Mouse (Mus musculus) hindbrain, embryonic 15.5 days (tissue): ENCODE measurements at regions not wholly inside any gene's neighbourhood (a gene's known extent, or its start where the extent isn't known, plus 50 kb on each side); places are given as distances from the start of the nearest gene placed in this dataset.

ENCODE experiments used
- ATAC-seq: fragments of 200-750 bp; cut with Nextera tagmentation; 2 replicates; pipeline ENCODE4 v1.8.0; 2017; ENCODE audit warnings: low read depth, moderate number of reproducible peaks, moderate TSS enrichment; ENCODE audit not compliant: low FRiP score
- H3K27ac ChIP-seq: fragments of 300-500 bp; sonication (generic); replicated peaks from 2 replicates; pipeline ENCODE4 v1.5.1; 2015; ENCODE audit warnings: mild to moderate bottlenecking, inconsistent platforms
- H3K27me3 ChIP-seq: fragments of 300-500 bp; sonication (generic); 2 replicates; pipeline ENCODE4 v1.6.1; 2015; ENCODE audit warnings: control low read depth, inconsistent platforms
- H3K36me3 ChIP-seq: fragments of 300-500 bp; sonication (generic); 2 replicates; pipeline ENCODE4 v1.6.1; 2015; ENCODE audit warnings: control low read depth, inconsistent platforms
- H3K4me1 ChIP-seq: fragments of 300-500 bp; sonication (generic); replicated peaks from 2 replicates; pipeline ENCODE4 v1.6.1; 2015; ENCODE audit warnings: control low read depth, inconsistent platforms
- H3K4me2 ChIP-seq: fragments of 300-500 bp; sonication (generic); 2 replicates; pipeline ENCODE4 v1.6.1; 2015; ENCODE audit warnings: moderate library complexity, mild to moderate bottlenecking, inconsistent platforms
- H3K4me3 ChIP-seq: fragments of 300-500 bp; sonication (generic); 2 replicates; pipeline ENCODE4 v1.5.1; 2015; ENCODE audit warnings: mild to moderate bottlenecking, inconsistent platforms
- H3K9ac ChIP-seq: fragments of 300-500 bp; sonication (generic); 2 replicates; pipeline ENCODE4 v1.6.1; 2015; ENCODE audit warnings: inconsistent platforms
- H3K9me3 ChIP-seq: fragments of 300-500 bp; sonication (generic); 2 replicates; pipeline ENCODE4 v1.6.1; 2016; ENCODE audit warnings: control low read depth, inconsistent platforms
- WGBS: fragments of 180-500 bp; shearing (Covaris S2); methylation state at CpG from one replicate; pipeline ENCODE4 v1.1.7; 2015; 5-methylcytosine and 5-hydroxymethylcytosine counted together

DNA sequence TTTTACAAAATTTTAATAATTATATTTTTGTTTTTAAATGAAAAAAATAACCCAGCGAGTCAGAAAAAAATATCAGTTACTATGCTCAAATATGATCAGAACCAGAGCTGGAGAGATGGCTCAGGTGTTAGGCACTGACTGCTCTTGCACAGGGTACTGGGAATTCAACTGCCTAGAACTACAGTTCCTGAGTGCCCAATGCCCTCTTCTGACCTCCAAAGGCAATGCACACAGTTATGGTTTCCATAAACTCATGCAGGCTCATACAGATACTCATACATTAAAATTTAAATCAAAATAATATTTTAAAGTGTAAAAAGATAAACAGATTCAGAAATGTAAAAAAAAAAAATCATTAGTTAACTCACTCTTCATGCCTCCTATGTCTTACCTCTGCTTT is 465.7 kb downstream of the Arl4a start:
- Histone ChIP-seq H3K27ac (no peak overlapping the region), H3K4me2 (no peak overlapping the region), H3K9me3 (no peaks in the 10 kb centered on the region), H3K4me3 (no peak overlapping the region), H3K27me3 (no peaks in the 10 kb centered on the region), H3K9ac (no peak overlapping the region), H3K36me3 (no peaks in the 10 kb centered on the region), H3K4me1 (no peaks in the 10 kb centered on the region)
- no peak for ATAC-seq
- 87% methylated on average over 1 of the region's 1 CpGs for WGBS

DNA sequence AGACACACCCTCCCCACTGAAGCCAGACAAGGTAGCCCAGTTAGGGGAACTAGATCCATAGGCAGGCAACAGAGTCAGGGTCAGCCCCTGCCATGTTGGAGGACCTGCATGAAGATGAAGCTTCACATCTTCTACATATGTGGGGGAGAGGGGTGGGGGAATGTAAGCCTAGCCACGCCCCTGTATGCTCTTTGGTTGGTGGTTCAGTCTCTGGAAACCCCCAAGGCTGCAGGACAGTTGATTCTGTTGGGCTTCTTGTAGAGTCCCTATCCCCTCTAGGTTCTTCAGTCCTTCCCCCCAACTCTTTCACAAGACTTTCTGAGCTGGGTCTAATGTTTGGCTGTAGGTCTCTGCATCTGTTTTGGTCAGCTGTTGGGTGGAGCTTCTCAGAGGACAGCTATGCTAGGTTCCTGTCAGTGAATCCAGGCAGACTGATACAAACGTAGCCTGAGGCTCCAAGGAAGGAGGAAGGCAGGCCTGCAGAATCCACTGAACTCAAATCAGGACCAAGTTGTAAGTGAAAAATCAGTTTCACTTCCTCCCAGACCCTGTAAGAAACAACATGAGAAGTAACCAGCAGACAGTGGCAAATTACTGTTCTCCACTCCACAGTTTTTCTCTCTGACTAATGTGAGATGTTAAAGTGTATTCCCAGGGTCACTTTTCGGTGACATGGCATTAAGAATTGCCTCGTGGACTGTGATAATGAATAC is 476.9 kb downstream of the Arl4a start:
- Histone ChIP-seq H3K4me2 (no peak overlapping the region), H3K9ac (no peak overlapping the region), H3K4me3 (no peak overlapping the region), H3K9me3 (no peaks in the 10 kb centered on the region), H3K27me3 (no peaks in the 10 kb centered on the region), H3K36me3 (no peaks in the 10 kb centered on the region), H3K27ac (no peak overlapping the region), H3K4me1 (no peaks in the 10 kb centered on the region)
- no peak for ATAC-seq
- 84% methylated on average over 4 of the region's 4 CpGs for WGBS

DNA sequence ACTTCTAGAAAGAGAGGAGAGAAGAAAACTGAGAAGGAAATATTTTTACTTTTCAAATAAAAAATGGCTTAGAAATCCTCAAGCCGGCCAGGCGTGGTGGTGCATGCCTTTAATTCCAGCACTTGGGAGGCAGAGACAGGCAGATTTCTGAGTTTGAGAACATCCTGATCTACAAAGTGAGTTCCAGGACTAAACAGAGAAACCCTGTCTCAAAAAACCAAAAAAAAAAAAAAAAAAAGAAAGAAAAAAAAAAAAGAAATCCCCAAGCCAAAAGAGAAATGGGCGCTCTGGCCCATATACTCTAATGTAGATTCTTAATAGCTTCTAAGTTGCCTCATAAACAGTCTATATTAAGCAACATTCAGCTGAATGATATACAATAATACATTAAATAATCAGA is 479.3 kb downstream of the Arl4a start:
- H3K4me1 ChIP-seq = no peaks in the 10 kb centered on the region
- H3K4me2 ChIP-seq = no peak overlapping the region
- no peak for ATAC-seq
- H3K27me3 ChIP-seq = no peaks in the 10 kb centered on the region
- 98% methylated on average over 3 of the region's 3 CpGs for WGBS
- H3K36me3 ChIP-seq = no peaks in the 10 kb centered on the region
- H3K9ac ChIP-seq = no peak overlapping the region
- no peak overlapping the region for H3K4me3 ChIP-seq
- no peaks in the 10 kb centered on the region for H3K9me3 ChIP-seq
- no peak overlapping the region for H3K27ac ChIP-seq

DNA sequence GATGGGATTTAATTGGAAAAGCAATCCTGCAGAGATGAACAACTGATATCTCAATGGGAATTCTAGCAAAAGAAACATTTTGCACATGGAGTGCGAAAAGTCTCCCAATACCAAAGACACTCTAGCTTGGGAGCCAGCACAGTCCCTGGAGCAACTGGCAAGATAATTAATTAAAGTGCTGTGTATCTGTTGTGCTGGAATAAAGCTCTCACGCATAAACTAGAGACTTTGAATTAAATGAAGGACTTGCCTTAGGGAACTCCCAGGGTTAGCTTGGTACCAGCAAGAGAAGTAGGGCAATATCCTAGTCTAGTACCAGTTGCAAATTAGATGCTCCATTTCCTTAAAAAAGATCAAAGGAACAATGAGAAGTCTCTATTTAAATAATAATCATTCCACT is 501.5 kb downstream of the Arl4a start:
- 46% methylated on average over 2 of the region's 2 CpGs for WGBS
- Histone ChIP-seq H3K4me3 (no peak overlapping the region), H3K27me3 (no peaks in the 10 kb centered on the region), H3K4me1 (no peaks in the 10 kb centered on the region), H3K27ac (no peak overlapping the region), H3K36me3 (no peaks in the 10 kb centered on the region), H3K4me2 (no peak overlapping the region), H3K9ac (no peak overlapping the region), H3K9me3 (no peaks in the 10 kb centered on the region)
- ATAC-seq = no peak

DNA sequence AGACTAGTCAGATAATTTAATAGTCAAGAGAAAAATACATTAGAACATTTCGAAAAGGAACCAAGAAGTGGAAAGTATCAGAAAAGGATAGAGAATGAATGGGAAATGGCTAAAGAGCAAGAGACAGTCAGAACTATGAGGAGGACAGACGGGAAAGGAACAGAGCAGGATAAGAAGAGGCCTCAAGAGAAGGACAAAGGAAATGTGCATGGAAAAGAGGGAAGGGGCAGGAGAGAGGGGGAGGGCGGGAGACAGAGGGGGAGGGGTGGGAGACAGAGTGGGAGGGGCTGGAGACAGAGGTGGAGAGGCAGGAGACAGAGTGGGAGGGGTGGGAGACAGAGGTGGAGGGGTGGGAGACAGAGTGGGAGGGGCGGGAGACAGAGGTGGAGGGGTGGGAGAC is 509.7 kb downstream of the Arl4a start:
- no peak overlapping the region for H3K9ac ChIP-seq
- no peaks in the 10 kb centered on the region for H3K36me3 ChIP-seq
- 57% methylated on average over 3 of the region's 4 CpGs for WGBS
- H3K4me3 ChIP-seq = no peak overlapping the region
- no peaks in the 10 kb centered on the region for H3K4me1 ChIP-seq
- no peak overlapping the region for H3K4me2 ChIP-seq
- H3K27ac ChIP-seq = no peak overlapping the region
- H3K27me3 ChIP-seq = no peaks in the 10 kb centered on the region
- H3K9me3 ChIP-seq = no peaks in the 10 kb centered on the region
- no peak for ATAC-seq

DNA sequence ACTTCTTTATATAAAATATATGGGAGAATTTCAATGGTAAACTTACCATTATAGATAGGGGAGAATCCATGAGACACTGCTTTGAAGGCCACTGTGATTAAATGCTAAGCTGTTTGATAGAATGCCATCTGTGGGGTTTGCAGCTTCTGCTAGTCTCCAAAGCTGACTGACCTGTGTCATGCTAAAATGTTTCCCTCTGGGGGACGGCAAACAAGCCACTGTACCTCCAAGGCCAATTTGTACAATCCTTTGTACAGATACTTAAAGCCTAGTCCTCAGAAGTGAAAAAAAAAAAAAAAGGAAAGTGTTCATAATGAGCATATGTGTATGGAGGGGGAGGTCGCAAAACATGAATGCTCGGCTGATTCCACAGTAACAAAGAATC is 510.6 kb downstream of the Arl4a start:
- no peaks in the 10 kb centered on the region for H3K9me3 ChIP-seq
- H3K27me3 ChIP-seq = no peaks in the 10 kb centered on the region
- no peaks in the 10 kb centered on the region for H3K36me3 ChIP-seq
- 58% methylated on average over 3 of the region's 3 CpGs for WGBS
- H3K4me1 ChIP-seq = no peaks in the 10 kb centered on the region
- no peak overlapping the region for H3K9ac ChIP-seq
- H3K4me2 ChIP-seq = no peak overlapping the region
- no peak overlapping the region for H3K27ac ChIP-seq
- H3K4me3 ChIP-seq = no peak overlapping the region
- no peak for ATAC-seq

DNA sequence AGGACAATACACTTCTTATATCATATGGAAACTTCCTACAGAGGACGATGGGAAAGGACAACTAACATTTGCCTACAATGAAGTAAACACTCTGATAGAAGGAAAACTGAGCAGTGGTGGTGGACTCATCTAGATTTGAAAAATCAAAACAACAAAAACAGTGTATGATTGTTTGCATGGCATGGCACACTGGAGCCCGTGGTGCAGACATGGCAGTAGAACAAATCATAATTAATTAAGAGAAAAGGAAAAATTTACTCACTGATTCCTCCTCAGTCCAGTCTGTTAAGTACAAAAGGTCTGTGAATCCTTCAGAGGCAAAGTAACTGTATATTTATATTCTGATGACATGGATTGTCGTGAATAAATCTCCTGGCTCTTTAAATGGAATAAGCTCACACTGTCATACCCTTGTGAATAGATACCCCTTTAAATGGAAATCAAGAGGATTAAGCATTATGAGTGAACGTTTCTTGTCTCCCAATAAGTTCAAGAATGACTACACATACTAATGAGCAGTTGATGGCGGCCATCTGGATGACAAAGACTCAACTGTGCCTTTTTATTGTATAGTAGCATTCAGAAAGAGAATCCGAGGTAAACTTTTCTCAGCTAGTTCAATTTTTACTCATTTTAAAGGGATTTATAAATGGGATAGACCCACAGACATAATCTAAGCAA is 511.1 kb downstream of the Arl4a start:
- H3K36me3 ChIP-seq = no peaks in the 10 kb centered on the region
- H3K27me3 ChIP-seq = no peaks in the 10 kb centered on the region
- no peak overlapping the region for H3K27ac ChIP-seq
- no peak overlapping the region for H3K4me3 ChIP-seq
- WGBS = 65% methylated on average over 6 of the region's 6 CpGs
- H3K4me1 ChIP-seq = no peaks in the 10 kb centered on the region
- ATAC-seq = no peak
- H3K4me2 ChIP-seq = no peak overlapping the region
- H3K9me3 ChIP-seq = no peaks in the 10 kb centered on the region
- no peak overlapping the region for H3K9ac ChIP-seq

DNA sequence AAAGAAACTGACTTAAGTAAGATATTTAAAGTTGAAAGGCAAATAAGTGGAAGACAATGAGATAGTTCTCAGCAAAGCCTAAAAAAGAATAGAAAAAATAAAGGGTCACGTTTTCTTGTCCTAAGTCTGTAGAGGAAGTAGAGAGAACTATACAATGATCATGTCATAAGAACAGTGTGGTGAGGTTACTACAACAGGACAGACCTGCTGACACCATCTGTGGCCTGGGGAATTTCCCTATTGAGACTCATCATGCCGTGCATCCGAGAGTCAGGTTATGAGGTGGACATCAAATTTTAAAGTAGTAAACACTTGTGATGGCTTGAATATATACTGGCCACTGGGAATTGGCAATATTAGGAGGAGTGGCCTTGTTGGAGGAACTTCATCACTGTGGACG is 522.1 kb downstream of the Arl4a start:
- no peak for ATAC-seq
- Histone ChIP-seq H3K4me2 (no peak overlapping the region), H3K9me3 (0 out of 2 replicates have a peak, but pooled peaks cover 3% of the 10 kb centered on the region), H3K4me1 (no peaks in the 10 kb centered on the region), H3K36me3 (no peaks in the 10 kb centered on the region), H3K4me3 (no peak overlapping the region), H3K9ac (no peak overlapping the region), H3K27ac (no peak overlapping the region), H3K27me3 (no peaks in the 10 kb centered on the region)
- 90% methylated on average over 4 of the region's 4 CpGs for WGBS

DNA sequence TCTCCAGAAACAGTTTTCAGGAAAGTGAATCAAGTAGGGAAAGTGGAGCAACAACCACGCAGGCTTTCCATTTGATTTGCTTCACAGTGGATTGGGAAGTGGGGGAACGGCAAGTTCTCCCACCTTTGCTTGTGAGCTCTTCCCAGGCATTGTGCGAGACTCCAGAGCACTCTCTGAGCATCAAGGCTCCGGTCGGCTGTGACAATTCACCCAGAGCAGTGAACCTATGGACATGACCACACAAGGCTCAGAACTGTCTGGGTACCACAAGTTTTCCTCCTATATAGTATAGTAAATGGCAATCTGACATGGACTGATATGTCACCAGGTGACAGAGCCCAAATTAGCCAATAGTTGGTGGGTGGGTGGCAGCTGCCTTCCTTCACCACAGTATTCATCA is 527.0 kb downstream of the Arl4a start:
- Histone ChIP-seq H3K4me3 (no peak overlapping the region), H3K36me3 (no peaks in the 10 kb centered on the region), H3K27ac (no peak overlapping the region), H3K4me2 (no peak overlapping the region), H3K9me3 (no peaks in the 10 kb centered on the region), H3K4me1 (peaks cover 6% of the 10 kb centered on the region; the same call in 1 of the 2 replicates), H3K27me3 (no peaks in the 10 kb centered on the region), H3K9ac (no peak overlapping the region)
- 74% methylated on average over 5 of the region's 5 CpGs for whole genome bisulfite sequencing
- ATAC-seq = no peak

DNA sequence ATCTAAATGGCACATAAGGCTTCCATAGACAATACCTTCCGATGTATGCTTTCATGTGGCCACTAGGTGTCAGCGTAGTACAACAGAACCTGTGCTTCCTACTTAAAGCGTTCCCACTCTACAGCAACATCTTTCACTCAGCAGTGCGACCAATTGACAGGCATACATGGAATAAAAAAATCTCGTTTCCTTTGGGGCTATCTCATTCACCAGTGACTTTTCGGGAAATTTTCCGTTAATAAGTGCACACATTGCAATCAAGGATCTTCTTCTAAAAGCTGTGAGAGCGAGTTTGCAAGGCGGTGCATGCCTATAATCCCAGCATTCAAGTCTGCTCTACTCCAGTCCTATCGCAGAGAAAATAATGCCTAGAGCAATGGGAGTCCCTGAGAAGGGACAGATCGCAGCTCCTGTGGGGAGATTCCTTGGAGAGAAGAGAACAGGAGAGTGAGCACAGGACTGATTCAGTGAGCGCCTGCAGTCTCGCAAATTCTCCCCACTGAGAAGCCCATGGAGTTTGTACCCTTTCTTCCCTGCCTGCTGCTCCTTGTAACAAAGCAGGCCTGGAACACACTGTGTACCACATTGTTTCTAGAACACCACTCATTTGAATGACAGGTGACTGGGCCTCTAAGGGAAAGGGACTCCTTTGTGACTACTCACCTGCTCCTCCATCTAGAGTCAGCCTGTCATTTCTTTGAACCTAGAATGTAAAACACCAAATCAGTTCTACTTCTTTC is 527.6 kb downstream of the Arl4a start:
- no peaks in the 10 kb centered on the region for H3K9me3 ChIP-seq
- H3K4me3 ChIP-seq = peak overlapping the region; percentile 24
- ATAC-seq = peak; percentile 96
- peak overlapping the region; percentile 56 for H3K4me2 ChIP-seq
- H3K27me3 ChIP-seq = no peaks in the 10 kb centered on the region
- H3K4me1 ChIP-seq = peaks cover 6% of the 10 kb centered on the region; the same call in 1 of the 2 replicates
- WGBS = 12% methylated on average over 13 of the region's 13 CpGs
- H3K36me3 ChIP-seq = no peaks in the 10 kb centered on the region
- peak overlapping the region; percentile 31; the same call in 1 of the 2 replicates for H3K9ac ChIP-seq
- H3K27ac ChIP-seq = no peak overlapping the region

DNA sequence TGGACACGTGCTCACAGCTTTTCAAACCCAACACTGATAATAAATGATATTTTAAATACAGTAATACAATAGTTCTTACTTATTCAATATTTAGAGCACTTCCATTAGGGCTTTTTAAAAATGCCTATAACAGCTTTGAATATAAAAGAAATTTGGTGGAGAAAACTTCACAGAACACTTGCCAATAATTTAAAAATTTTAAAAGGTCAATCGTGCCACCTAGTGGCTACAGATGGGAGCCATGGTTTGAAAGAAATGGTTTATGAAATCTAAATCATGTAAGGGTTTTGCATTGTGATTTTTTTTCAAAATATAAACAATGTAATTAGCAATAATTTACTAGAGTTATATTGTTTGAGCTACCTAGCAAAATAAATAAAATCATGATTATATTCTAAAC is 541.6 kb downstream of the Arl4a start:
- Histone ChIP-seq H3K27me3 (no peaks in the 10 kb centered on the region), H3K9me3 (no peaks in the 10 kb centered on the region), H3K36me3 (no peaks in the 10 kb centered on the region), H3K9ac (no peak overlapping the region), H3K4me3 (no peak overlapping the region), H3K4me2 (no peak overlapping the region), H3K27ac (no peak overlapping the region), H3K4me1 (no peaks in the 10 kb centered on the region)
- ATAC-seq = no peak
- 48% methylated on average over 2 of the region's 2 CpGs for WGBS

DNA sequence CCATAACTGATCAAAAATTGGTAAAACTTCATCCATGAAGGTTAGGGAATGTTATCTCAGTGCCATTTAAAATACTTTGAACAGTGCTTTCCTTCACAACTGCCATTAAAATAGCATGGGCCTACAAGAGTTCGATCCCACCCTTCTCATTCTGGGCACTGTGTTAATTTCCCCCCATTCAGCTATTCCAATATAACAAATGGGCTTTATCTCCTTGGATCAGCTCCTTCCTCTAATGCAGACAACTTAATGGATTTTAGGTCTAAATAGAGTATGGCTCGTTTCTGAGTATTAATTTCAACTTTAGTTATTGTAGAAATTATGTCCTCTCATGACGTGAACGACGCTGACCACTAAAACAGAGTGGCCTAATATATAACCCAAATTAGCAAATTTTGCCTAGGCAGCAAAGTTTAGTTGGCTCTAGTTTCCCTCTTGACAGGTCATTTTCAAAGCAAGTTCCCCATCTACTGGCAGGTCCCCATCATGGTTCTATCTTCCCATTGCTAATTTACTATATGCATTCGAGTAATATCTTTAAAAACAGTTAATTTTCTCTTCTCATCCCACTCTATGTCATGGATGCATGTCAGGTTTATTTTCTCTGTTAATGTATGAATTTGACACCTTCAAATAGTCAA is 544.1 kb downstream of the Arl4a start:
- 73% methylated on average over 6 of the region's 6 CpGs for WGBS
- no peak for ATAC-seq
- Histone ChIP-seq H3K4me1 (no peaks in the 10 kb centered on the region), H3K4me2 (no peak overlapping the region), H3K27me3 (no peaks in the 10 kb centered on the region), H3K36me3 (no peaks in the 10 kb centered on the region), H3K4me3 (no peak overlapping the region), H3K9me3 (no peaks in the 10 kb centered on the region), H3K9ac (no peak overlapping the region), H3K27ac (no peak overlapping the region)
